Mouse (Mus musculus): ENCODE data around the gene Sass6. TPM values are rescaled to one million over a fixed set of nuclear protein-coding genes. Genes with fewer than 3 reads are reported as not detected.
A peak's percentile ranks its signal among the peaks of the same experiment; 100 is the strongest.
"Not testable (repeated sequence)": the region's sequence is repeated elsewhere in the genome, so short reads cannot be mapped to it uniquely, and the experiment has no call there.

The Sass6 gene
- polyA plus RNA-seq, 2 experiments: 11.6 to 15.7 TPM

DNA sequence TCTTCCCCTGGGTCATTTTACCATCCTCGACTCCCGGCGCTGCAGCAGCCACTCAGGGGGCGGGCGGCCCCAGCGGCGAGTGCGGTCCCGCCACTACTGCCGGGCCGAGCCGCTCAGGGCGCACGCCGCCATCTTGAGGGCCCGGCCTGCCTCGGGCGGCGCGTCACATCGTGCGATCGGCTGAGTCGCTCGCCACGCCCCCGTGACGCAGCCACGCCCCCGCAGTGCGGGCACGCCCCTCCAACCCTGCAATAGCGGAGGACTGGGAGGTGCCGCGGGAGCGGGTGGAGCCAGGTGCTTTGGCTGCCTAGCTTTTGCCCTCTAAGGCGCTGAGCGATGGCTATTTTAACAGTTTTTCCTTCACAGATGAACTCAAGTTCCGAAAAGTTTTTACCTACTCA lies 67.7 kb downstream of the Sass6 start, which contains the start of gene Mfsd14a:
Gene Mfsd14a (minus strand): TSS at position 215 of the 401 bp plus-strand sequence.
- H3K36me3 ChIP-seq (ENCODE audit: control insufficient read depth, insufficient read depth, low read length): no peaks in the 10 kb centered on the region

DNA sequence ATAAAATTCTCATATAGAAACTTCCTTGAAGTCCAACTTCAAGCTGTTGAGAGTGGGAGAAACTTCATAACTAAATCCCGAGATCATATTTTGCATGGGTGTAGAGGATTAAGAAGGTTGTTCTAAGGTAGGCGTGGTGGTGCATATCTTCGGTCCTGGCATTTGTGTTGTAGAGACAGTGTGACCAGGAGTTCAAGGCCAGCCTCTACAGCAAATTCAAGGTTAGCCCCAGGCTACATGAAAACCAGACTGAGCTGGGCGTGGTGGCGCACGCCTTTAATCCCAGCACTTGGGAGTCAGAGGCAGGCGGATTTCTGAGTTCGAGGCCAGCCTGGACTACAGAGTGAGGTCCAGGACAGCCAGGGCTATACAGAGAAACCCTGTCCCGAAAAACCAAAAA lies 69.5 kb downstream of the Sass6 start:
- H3K4me1 ChIP-seq (ENCODE audit: control insufficient read depth, insufficient read depth, low read length); H3K4me3 ChIP-seq (replicated peaks; ENCODE audit: low read length); H3K9ac ChIP-seq (ENCODE audit: low read depth, low read length, severe bottlenecking); DNase-seq (ENCODE audit: low spot score); H3K9me3 ChIP-seq (ENCODE audit: control insufficient read depth, low read length); H3K36me3 ChIP-seq (ENCODE audit: control insufficient read depth, insufficient read depth, low read length); H3K27ac ChIP-seq (replicated peaks; ENCODE audit: low read depth, low read length); H3K4me2 ChIP-seq (replicated peaks; ENCODE audit: low read depth, low read length, severe bottlenecking); H3K27me3 ChIP-seq (ENCODE audit: control insufficient read depth, insufficient read depth, low read length); ATAC-seq (ENCODE audit: low FRiP score, low read depth): not testable (repeated sequence)
- 94% methylated on average over 9 of the region's 9 CpGs for WGBS

More for the DNA sequence above, 67.7 kb downstream of the Sass6 start, which contains the start of gene Mfsd14a:
- Histone ChIP-seq H3K9ac (ENCODE audit: low read depth, low read length, severe bottlenecking) (peak within 1 kb of the TSS; percentile 98), H3K9me3 (ENCODE audit: control insufficient read depth, low read length) (no peaks in the 10 kb centered on the region), H3K27ac (replicated peaks; ENCODE audit: low read depth, low read length) (peak within 1 kb of the TSS; percentile 94), H3K4me1 (ENCODE audit: control insufficient read depth, insufficient read depth, low read length) (peaks cover 15% of the 10 kb centered on the region), H3K4me3 (replicated peaks; ENCODE audit: low read length) (peak within 1 kb of the TSS; percentile 92), H3K4me2 (replicated peaks; ENCODE audit: low read depth, low read length, severe bottlenecking) (peak within 1 kb of the TSS; percentile 66), H3K27me3 (ENCODE audit: control insufficient read depth, insufficient read depth, low read length) (no peaks in the 10 kb centered on the region)
- DNase-seq (ENCODE audit: low spot score) (peak; percentile 96), ATAC-seq (ENCODE audit: low FRiP score, low read depth) (peak; percentile 99)
- under 1% methylated on average over 33 of the region's 39 CpGs for WGBS
- peak; percentile 74; the same call in 1 of the 2 replicates for TF ChIP-seq POLR2A (IDR thresholded peaks at IDR 0.05; ENCODE audit: borderline replicate concordance, extremely low read depth, insufficient read depth, insufficient read length)

Other genes with a start within 250 kb of the Sass6 start
- 8.1 and 8.4 TPM in 2 replicates for gene Cdc14a, start 170.9 kb upstream of the Sass6 start, polyA plus RNA-seq (2012; rRNA removed)
- gene Cdc14a, start 170.9 kb upstream of the Sass6 start, polyA plus RNA-seq (2014; fragmentation: Nextera tagmentation; extraction: Ambion mirVana): 8.4 and 9.4 TPM in 2 replicates
- 47.6 and 57.5 TPM in 2 replicates for gene Rtca, start 86.8 kb upstream of the Sass6 start, polyA plus RNA-seq (2012; rRNA removed)
- 67.9 and 68.6 TPM in 2 replicates for gene Rtca, start 86.8 kb upstream of the Sass6 start, polyA plus RNA-seq (2014; fragmentation: Nextera tagmentation; extraction: Ambion mirVana)
- gene Dbt, start 81.9 kb upstream of the Sass6 start, polyA plus RNA-seq (2012; rRNA removed): 11.8 and 16.1 TPM in 2 replicates
- gene Dbt, start 81.9 kb upstream of the Sass6 start, polyA plus RNA-seq (2014; fragmentation: Nextera tagmentation; extraction: Ambion mirVana): 10.5 and 10.6 TPM in 2 replicates
- gene Lrrc39, start 32.0 kb upstream of the Sass6 start, polyA plus RNA-seq (2012; rRNA removed): 0.83 and 1.0 TPM in 2 replicates
- 1.1 TPM in 2 replicates for gene Lrrc39, start 32.0 kb upstream of the Sass6 start, polyA plus RNA-seq (2014; fragmentation: Nextera tagmentation; extraction: Ambion mirVana)
- 27.7 and 34.9 TPM in 2 replicates for gene Trmt13, start 19.6 kb downstream of the Sass6 start, polyA plus RNA-seq (2012; rRNA removed)
- 25.8 and 25.9 TPM in 2 replicates for gene Trmt13, start 19.6 kb downstream of the Sass6 start, polyA plus RNA-seq (2014; fragmentation: Nextera tagmentation; extraction: Ambion mirVana)
- gene Mfsd14a, start 67.7 kb downstream of the Sass6 start, polyA plus RNA-seq (2012; rRNA removed): 43.3 and 46.3 TPM in 2 replicates
- 80.5 and 84.6 TPM in 2 replicates for gene Mfsd14a, start 67.7 kb downstream of the Sass6 start, polyA plus RNA-seq (2014; fragmentation: Nextera tagmentation; extraction: Ambion mirVana)
- not detected in 2 replicates for gene Gm43191, start 86.3 kb downstream of the Sass6 start, polyA plus RNA-seq (2012; rRNA removed)
- not detected in 2 replicates for gene Gm43191, start 86.3 kb downstream of the Sass6 start, polyA plus RNA-seq (2014; fragmentation: Nextera tagmentation; extraction: Ambion mirVana)
- 20.7 and 23.3 TPM in 2 replicates for gene Slc35a3, start 117.8 kb downstream of the Sass6 start, polyA plus RNA-seq (2012; rRNA removed)
- gene Slc35a3, start 117.8 kb downstream of the Sass6 start, polyA plus RNA-seq (2014; fragmentation: Nextera tagmentation; extraction: Ambion mirVana): 9.6 and 10.8 TPM in 2 replicates
- gene Agl, start 213.2 kb downstream of the Sass6 start, polyA plus RNA-seq (2012; rRNA removed): 16.0 and 18.0 TPM in 2 replicates
- 25.1 and 26.9 TPM in 2 replicates for gene Agl, start 213.2 kb downstream of the Sass6 start, polyA plus RNA-seq (2014; fragmentation: Nextera tagmentation; extraction: Ambion mirVana)